Mouse (Mus musculus) heart, embryonic 10.5 days (tissue): ENCODE measurements around the gene Ltk. TPM values are rescaled to one million over a fixed set of nuclear protein-coding genes. Genes with fewer than 3 reads are reported as not detected.

Experiments
- DNase-seq: peaks from one replicate; pipeline ENCODE4 v3.0.0-alpha.2; 2017; ENCODE audit warnings: low spot score
- H3K27ac ChIP-seq: fragments of 300-500 bp; sonication (generic); 2 replicates; pipeline ENCODE4 v1.5.1; 2016; ENCODE audit warnings: mild to moderate bottlenecking
- H3K27me3 ChIP-seq: fragments of 300-500 bp; sonication (generic); 2 replicates; pipeline ENCODE4 v1.6.1; 2016; ENCODE audit warnings: mild to moderate bottlenecking; ENCODE audit not compliant: poor library complexity, insufficient read depth, severe bottlenecking
- H3K36me3 ChIP-seq: fragments of 300-500 bp; sonication (generic); 2 replicates; pipeline ENCODE4 v1.6.1; 2016; ENCODE audit warnings: mild to moderate bottlenecking, moderate library complexity
- H3K4me1 ChIP-seq: fragments of 300-500 bp; sonication (generic); 2 replicates; pipeline ENCODE4 v1.6.1; 2016; ENCODE audit warnings: mild to moderate bottlenecking
- H3K4me3 ChIP-seq: fragments of 300-500 bp; sonication (generic); 2 replicates; pipeline ENCODE4 v1.5.1; 2016; ENCODE audit warnings: mild to moderate bottlenecking, moderate library complexity
- H3K9me3 ChIP-seq: fragments of 300-500 bp; sonication (generic); 2 replicates; pipeline ENCODE4 v1.6.1; 2016; ENCODE audit warnings: mild to moderate bottlenecking, moderate library complexity
- WGBS: fragments of 180-500 bp; shearing (Covaris S2); methylation state at CpG from one replicate; pipeline ENCODE4 v1.1.7; 2016; 5-methylcytosine and 5-hydroxymethylcytosine counted together
- polyA plus RNA-seq: library from polyadenylated mRNA; unstranded; fragments of >200 nt; fragmentation: Nextera tagmentation; extraction: Ambion mirVana; gene quantifications from 2 replicates; pipeline ENCODE4 v1.2.1, GENCODE M21; 2016

Ltk gene
- 0.10 and 0.13 TPM in 2 replicates for polyA plus RNA-seq

GRCm38 (mm10) chr2:119760251-119760650, at the start of gene Ltk:
Gene Ltk, minus strand, starts transcription at chr2:119760431.
- no peaks in the 10 kb centered on the region for H3K9me3 ChIP-seq
- H3K4me3 ChIP-seq = peak within 1 kb of the TSS; percentile 79
- peaks cover 19% of the 10 kb centered on the region for H3K36me3 ChIP-seq
- H3K4me1 ChIP-seq = peaks cover 28% of the 10 kb centered on the region
- no peak for DNase-seq
- peaks cover 68% of the 10 kb centered on the region for H3K27me3 ChIP-seq
- no peak within 1 kb of the TSS for H3K27ac ChIP-seq
- WGBS = 12% methylated on average over 9 of the region's 9 CpGs

- 9% methylated on average over 4 of the region's 4 CpGs for WGBS
- H3K36me3 ChIP-seq = peaks cover 49% of the 10 kb centered on the region
- H3K4me1 ChIP-seq = peaks cover 57% of the 10 kb centered on the region
- no peak overlapping the region for H3K4me3 ChIP-seq
- peaks cover 31% of the 10 kb centered on the region; the same call in 1 of the 2 replicates for H3K27me3 ChIP-seq
- H3K9me3 ChIP-seq = no peaks in the 10 kb centered on the region
- no peak for DNase-seq
- peak overlapping the region; percentile 76 for H3K27ac ChIP-seq
Measured at GRCm38 (mm10) chr2:119808881-119809280, 48.6 kb upstream of the Ltk start.

GRCm38 (mm10) chr2:119808438-119808837, 48.2 kb upstream of the Ltk start:
- H3K4me3 ChIP-seq = no peak overlapping the region
- H3K27me3 ChIP-seq = peaks cover 35% of the 10 kb centered on the region; the same call in 1 of the 2 replicates
- H3K36me3 ChIP-seq = peaks cover 53% of the 10 kb centered on the region
- no peak for DNase-seq
- H3K4me1 ChIP-seq = peaks cover 62% of the 10 kb centered on the region
- peak overlapping the region; percentile 76 for H3K27ac ChIP-seq
- no peaks in the 10 kb centered on the region for H3K9me3 ChIP-seq
- WGBS = 4% methylated on average over 4 of the region's 4 CpGs

- Histone ChIP-seq H3K27me3 (peaks cover 49% of the 10 kb centered on the region), H3K36me3 (peaks cover 28% of the 10 kb centered on the region), H3K27ac (no peak overlapping the region; the same call in 1 of the 2 replicates), H3K4me1 (peaks cover 71% of the 10 kb centered on the region), H3K9me3 (no peaks in the 10 kb centered on the region), H3K4me3 (no peak overlapping the region)
- DNase-seq = no peak
- WGBS = 41% methylated on average over 8 of the region's 8 CpGs
Measured at GRCm38 (mm10) chr2:119805536-119805935, 45.3 kb upstream of the Ltk start.

GRCm38 (mm10) chr2:119804776-119805175, 44.5 kb upstream of the Ltk start:
- H3K27me3 ChIP-seq = peaks cover 47% of the 10 kb centered on the region
- peaks cover 21% of the 10 kb centered on the region for H3K36me3 ChIP-seq
- no peak overlapping the region for H3K4me3 ChIP-seq
- peaks cover 78% of the 10 kb centered on the region for H3K4me1 ChIP-seq
- H3K9me3 ChIP-seq = no peaks in the 10 kb centered on the region
- no peak for DNase-seq
- 42% methylated on average over 9 of the region's 9 CpGs for WGBS
- H3K27ac ChIP-seq = 0 out of 2 replicates have a peak overlapping the region, but pooled peaks have one; percentile 3

GRCm38 (mm10) chr2:119804275-119804628, 44.0 kb upstream of the Ltk start:
- H3K9me3 ChIP-seq = no peaks in the 10 kb centered on the region
- H3K4me1 ChIP-seq = peaks cover 75% of the 10 kb centered on the region
- H3K27ac ChIP-seq = 0 out of 2 replicates have a peak overlapping the region, but pooled peaks have one; percentile 3
- 51% methylated on average over 5 of the region's 5 CpGs for WGBS
- DNase-seq = no peak
- H3K27me3 ChIP-seq = peaks cover 45% of the 10 kb centered on the region
- H3K36me3 ChIP-seq = peaks cover 17% of the 10 kb centered on the region; the same call in 1 of the 2 replicates
- H3K4me3 ChIP-seq = no peak overlapping the region

GRCm38 (mm10) chr2:119803618-119804274, 43.5 kb upstream of the Ltk start:
- Histone ChIP-seq H3K27ac (peak overlapping the region; percentile 65; the same call in 1 of the 2 replicates), H3K4me3 (no peak overlapping the region)
- DNase-seq = no peak

GRCm38 (mm10) chr2:119802767-119803617, 42.8 kb upstream of the Ltk start:
- Histone ChIP-seq H3K4me1 (peaks cover 70% of the 10 kb centered on the region), H3K36me3 (peaks cover 17% of the 10 kb centered on the region; the same call in 1 of the 2 replicates), H3K27ac (peak overlapping the region; percentile 65; the same call in 1 of the 2 replicates), H3K27me3 (peaks cover 52% of the 10 kb centered on the region), H3K9me3 (no peaks in the 10 kb centered on the region), H3K4me3 (no peak overlapping the region)
- 48% methylated on average over 10 of the region's 10 CpGs for WGBS
- no peak for DNase-seq

More at GRCm38 (mm10) chr2:119803618-119804274, 43.5 kb upstream of the Ltk start:
- no peaks in the 10 kb centered on the region for H3K9me3 ChIP-seq
- H3K36me3 ChIP-seq = peaks cover 17% of the 10 kb centered on the region; the same call in 1 of the 2 replicates
- 42% methylated on average over 6 of the region's 6 CpGs for WGBS
- peaks cover 45% of the 10 kb centered on the region for H3K27me3 ChIP-seq
- H3K4me1 ChIP-seq = peaks cover 73% of the 10 kb centered on the region

- no peak for DNase-seq
Measured at GRCm38 (mm10) chr2:119800876-119801846, 40.9 kb upstream of the Ltk start.

GRCm38 (mm10) chr2:119799961-119800550, 39.8 kb upstream of the Ltk start:
- DNase-seq = no peak
- under 1% methylated on average over 26 of the region's 27 CpGs for WGBS
- Histone ChIP-seq H3K4me1 (peaks cover 56% of the 10 kb centered on the region), H3K36me3 (peaks cover 8% of the 10 kb centered on the region; the same call in 1 of the 2 replicates), H3K27me3 (peaks cover 61% of the 10 kb centered on the region), H3K4me3 (peak overlapping the region; percentile 78), H3K27ac (peak overlapping the region; percentile 88), H3K9me3 (no peaks in the 10 kb centered on the region)

More at GRCm38 (mm10) chr2:119800876-119801846, 40.9 kb upstream of the Ltk start:
- WGBS = 53% methylated on average over 15 of the region's 15 CpGs
- Histone ChIP-seq H3K27ac (0 out of 2 replicates have a peak overlapping the region, but pooled peaks have one; percentile 10), H3K9me3 (no peaks in the 10 kb centered on the region), H3K36me3 (peaks cover 17% of the 10 kb centered on the region; the same call in 1 of the 2 replicates), H3K27me3 (peaks cover 67% of the 10 kb centered on the region), H3K4me3 (peak overlapping the region; percentile 78), H3K4me1 (peaks cover 65% of the 10 kb centered on the region)

- peaks cover 54% of the 10 kb centered on the region for H3K27me3 ChIP-seq
- H3K9me3 ChIP-seq = no peaks in the 10 kb centered on the region
- no peak for DNase-seq
- under 1% methylated on average over 48 of the region's 89 CpGs for WGBS
- H3K27ac ChIP-seq = peak overlapping the region; percentile 88
- H3K4me1 ChIP-seq = peaks cover 49% of the 10 kb centered on the region
- H3K4me3 ChIP-seq = peak overlapping the region; percentile 78
- peaks cover 8% of the 10 kb centered on the region; the same call in 1 of the 2 replicates for H3K36me3 ChIP-seq
Measured at GRCm38 (mm10) chr2:119799181-119799960, 39.1 kb upstream of the Ltk start.
